Comparison of ENCODE assay signal across 17 mouse cellular contexts in the genomic region with DNA sequence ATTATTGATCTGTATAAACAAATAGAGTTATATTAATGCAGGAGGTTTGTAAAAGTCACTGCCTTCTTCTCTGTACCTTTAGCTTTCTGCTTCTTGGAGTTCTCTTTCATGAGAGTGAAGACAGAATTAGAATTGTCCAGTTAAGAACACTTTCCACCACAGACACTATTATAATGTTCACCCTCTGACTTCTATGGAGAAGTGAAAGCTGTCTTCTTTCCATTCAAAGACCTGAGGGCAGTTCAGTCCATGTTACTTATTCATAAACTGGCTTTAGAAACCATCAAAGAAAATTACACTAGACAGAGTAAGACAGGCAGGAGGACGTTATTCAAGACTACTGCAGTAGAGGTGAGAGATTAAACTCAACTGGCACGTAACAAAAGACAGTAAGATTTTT.
"Had no signal": no experiment of that assay in that cellular context is flagged by ENCODE, and none has a peak within 500 bp of the region (broad histone marks: within the 10 kb centered on the region; RNA-seq: fewer than 3 reads in every experiment).

No protein-coding gene starts in this region.

- DNase-seq: liver, embryonic 13.5 days; liver, postnatal 0 days; lung, adult 2 months; lung, postnatal 14 days; lung, postnatal 36 days; midbrain, embryonic 14.5 days; right cerebral cortex, postnatal 14 days; thymus, adult 18-20 months; thymus, postnatal 14 days; thymus, postnatal 36 days had no signal

- H3K27me3 ChIP-seq: liver, embryonic 13.5 days; liver, embryonic 15.5 days; lung, embryonic 15.5 days; megakaryocyte, embryonic 14.5 days; neural tube, embryonic 12.5 days had no signal

- H3K4me1 ChIP-seq: liver, embryonic 13.5 days; liver, embryonic 15.5 days; lung, embryonic 15.5 days; megakaryocyte, embryonic 14.5 days; neural tube, embryonic 12.5 days had no signal

- ATAC-seq: liver, postnatal 0 days; lung, postnatal 0 days; midbrain, embryonic 16.5 days had no signal

- H3K27ac ChIP-seq: liver, embryonic 13.5 days; liver, embryonic 15.5 days; lung, embryonic 15.5 days; macrophage; neural tube, embryonic 12.5 days had no signal

- H3K9ac ChIP-seq: liver, embryonic 13.5 days; liver, embryonic 15.5 days; liver, postnatal 0 days; lung, embryonic 15.5 days; neural tube, embryonic 12.5 days had no signal

- H3K36me3 ChIP-seq: liver, embryonic 13.5 days; liver, embryonic 15.5 days; lung, embryonic 15.5 days; neural tube, embryonic 12.5 days had no signal

- H3K4me2 ChIP-seq: liver, embryonic 13.5 days; liver, embryonic 15.5 days; lung, embryonic 15.5 days; neural tube, embryonic 12.5 days had no signal

- H3K4me3 ChIP-seq: liver, embryonic 13.5 days; liver, embryonic 15.5 days; lung, embryonic 15.5 days; megakaryocyte, embryonic 14.5 days; neural tube, embryonic 12.5 days had no signal

- H3K9me3 ChIP-seq: liver, embryonic 13.5 days; liver, embryonic 15.5 days; lung, embryonic 15.5 days; neural tube, embryonic 12.5 days had no signal
